Mouse (Mus musculus) kidney, embryonic 15.5 days (tissue): ENCODE results near the gene Hdac8. TPM values are rescaled to one million over a fixed set of nuclear protein-coding genes. Genes with fewer than 3 reads are reported as not detected.
A peak's percentile ranks its signal among the peaks of the same experiment; 100 is the strongest.

Experiments
- ATAC-seq: fragments of 200-750 bp; cut with Nextera tagmentation; replicated peaks from 2 replicates; pipeline ENCODE4 v1.8.0; 2017; ENCODE audit warnings: moderate TSS enrichment; ENCODE audit not compliant: low FRiP score
- H3K27ac ChIP-seq: fragments of 300-500 bp; sonication (generic); 2 replicates; pipeline ENCODE4 v1.5.1; 2015; ENCODE audit warnings: mild to moderate bottlenecking, inconsistent platforms
- H3K27me3 ChIP-seq: fragments of 300-500 bp; sonication (generic); 2 replicates; pipeline ENCODE4 v1.6.1; 2015; ENCODE audit warnings: inconsistent platforms
- H3K36me3 ChIP-seq: fragments of 300-500 bp; sonication (generic); 2 replicates; pipeline ENCODE4 v1.6.1; 2015; ENCODE audit warnings: inconsistent platforms
- H3K4me1 ChIP-seq: fragments of 300-500 bp; sonication (generic); 2 replicates; pipeline ENCODE4 v1.6.1; 2015; ENCODE audit warnings: inconsistent platforms
- H3K4me2 ChIP-seq: fragments of 300-500 bp; sonication (generic); 2 replicates; pipeline ENCODE4 v1.6.1; 2015; ENCODE audit warnings: moderate library complexity, mild to moderate bottlenecking, inconsistent platforms
- H3K4me3 ChIP-seq: fragments of 300-500 bp; sonication (generic); replicated peaks from 2 replicates; pipeline ENCODE4 v1.5.1; 2015; ENCODE audit warnings: mild to moderate bottlenecking, inconsistent platforms
- H3K9ac ChIP-seq: fragments of 300-500 bp; sonication (generic); 2 replicates; pipeline ENCODE4 v1.6.1; 2015; ENCODE audit warnings: mild to moderate bottlenecking, inconsistent platforms
- H3K9me3 ChIP-seq: fragments of 300-500 bp; sonication (generic); replicated peaks from 2 replicates; pipeline ENCODE4 v1.6.1; 2016; ENCODE audit warnings: inconsistent platforms
- WGBS: fragments of 180-500 bp; shearing (Covaris S2); methylation state at CpG from one replicate; pipeline ENCODE4 v1.1.7; 2015; ENCODE audit warnings: mixed read lengths; 5-methylcytosine and 5-hydroxymethylcytosine counted together
- polyA plus RNA-seq: library from polyadenylated mRNA; unstranded; fragments of >200 nt; fragmentation: Nextera tagmentation; extraction: Ambion mirVana; gene quantifications from 2 replicates; pipeline ENCODE4 v1.2.1, GENCODE M21; 2015

Hdac8 gene
- polyA plus RNA-seq, 1 experiment from 2014 or later: 9.6 TPM

DNA sequence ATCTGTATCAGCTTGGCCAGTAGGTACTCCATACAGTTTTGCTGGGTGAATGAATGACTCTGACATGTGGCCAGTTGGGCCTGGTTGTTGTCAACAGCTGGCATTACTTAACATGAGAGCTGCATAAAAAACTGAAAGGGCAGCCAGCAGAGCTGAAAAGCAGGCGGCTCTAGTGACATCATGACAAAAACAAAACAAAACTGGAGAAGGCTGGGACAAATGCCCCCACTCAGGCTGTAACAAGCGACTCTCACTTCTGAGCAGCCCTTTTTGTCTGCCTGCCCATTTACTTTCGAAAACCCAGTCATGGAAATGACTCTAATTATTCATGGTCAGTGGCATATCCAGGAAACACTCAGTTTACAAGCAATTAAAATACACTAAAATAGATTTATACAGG lies 185.5 kb downstream of the Hdac8 start:
- Histone ChIP-seq H3K27ac (no peak overlapping the region), H3K4me2 (no peak overlapping the region), H3K9ac (no peak overlapping the region), H3K27me3 (peaks cover 52% of the 10 kb centered on the region), H3K4me1 (no peaks in the 10 kb centered on the region), H3K9me3 (no peaks in the 10 kb centered on the region), H3K36me3 (no peaks in the 10 kb centered on the region), H3K4me3 (no peak overlapping the region)
- peak; percentile 83 for ATAC-seq
- 32% methylated on average over 3 of the region's 3 CpGs for WGBS

DNA sequence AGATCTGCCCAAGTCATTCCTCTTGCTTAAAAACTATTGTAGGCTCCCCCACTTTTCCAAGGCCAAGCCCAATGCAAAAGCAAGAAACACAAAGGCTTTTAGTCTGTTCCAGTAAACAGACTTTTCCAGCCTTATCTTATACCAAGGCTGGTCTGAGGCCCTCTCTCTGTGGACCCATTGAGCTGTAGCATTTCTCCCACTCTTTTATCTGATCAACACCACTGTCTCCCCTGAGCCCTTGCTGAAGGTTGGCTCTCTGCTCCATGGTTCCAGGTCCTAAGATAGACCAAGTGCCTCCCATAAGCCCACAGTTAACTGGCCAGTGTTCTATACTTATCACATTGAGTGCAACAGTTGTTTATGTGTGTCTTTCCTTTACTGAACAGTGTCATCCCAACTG lies 185.9 kb downstream of the Hdac8 start:
- Histone ChIP-seq H3K9ac (no peak overlapping the region), H3K4me1 (no peaks in the 10 kb centered on the region), H3K4me3 (no peak overlapping the region), H3K4me2 (no peak overlapping the region), H3K36me3 (no peaks in the 10 kb centered on the region), H3K27ac (no peak overlapping the region), H3K9me3 (no peaks in the 10 kb centered on the region), H3K27me3 (peaks cover 51% of the 10 kb centered on the region)
- no peak for ATAC-seq

DNA sequence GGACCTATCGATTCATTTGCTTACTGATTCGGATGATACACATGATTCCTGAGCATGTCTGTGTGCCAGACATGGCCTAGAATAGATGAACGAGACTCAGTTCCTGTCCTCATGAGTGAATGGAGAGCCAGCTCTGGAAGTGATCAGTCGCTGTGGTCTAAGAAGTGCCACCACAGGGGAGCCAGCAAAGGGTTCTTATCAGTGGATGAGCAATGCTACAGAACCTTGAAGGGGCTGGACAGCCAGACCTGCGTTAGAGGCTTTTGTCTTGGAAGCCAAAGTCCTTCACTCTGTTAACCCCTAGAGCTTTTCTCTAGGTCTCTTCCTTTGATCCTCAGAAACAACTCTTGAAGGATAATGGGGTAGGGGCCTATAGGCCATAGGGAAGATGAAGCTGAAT lies 186.4 kb downstream of the Hdac8 start:
- Histone ChIP-seq H3K9me3 (no peaks in the 10 kb centered on the region), H3K4me3 (no peak overlapping the region), H3K27me3 (peaks cover 47% of the 10 kb centered on the region), H3K36me3 (no peaks in the 10 kb centered on the region), H3K4me1 (no peaks in the 10 kb centered on the region), H3K4me2 (no peak overlapping the region), H3K27ac (no peak overlapping the region), H3K9ac (no peak overlapping the region)
- WGBS: 87% methylated on average over 5 of the region's 5 CpGs
- ATAC-seq: no peak

- H3K4me2 ChIP-seq: no peak overlapping the region
- H3K4me1 ChIP-seq: no peaks in the 10 kb centered on the region
- ATAC-seq: no peak
- 69% methylated on average over 3 of the region's 3 CpGs for WGBS
- no peaks in the 10 kb centered on the region for H3K9me3 ChIP-seq
- no peak overlapping the region for H3K4me3 ChIP-seq
- H3K36me3 ChIP-seq: no peaks in the 10 kb centered on the region
- no peak overlapping the region for H3K9ac ChIP-seq
- H3K27ac ChIP-seq: no peak overlapping the region
- H3K27me3 ChIP-seq: peaks cover 66% of the 10 kb centered on the region
Measured at GRCm38 (mm10) chrX:102311119-102311518, 194.0 kb downstream of the Hdac8 start.

- H3K4me3 ChIP-seq: no peak overlapping the region
- no peaks in the 10 kb centered on the region for H3K36me3 ChIP-seq
- no peak for ATAC-seq
- 0 out of 2 replicates have a peak, but pooled peaks cover 1% of the 10 kb centered on the region for H3K4me1 ChIP-seq
- H3K4me2 ChIP-seq: no peak overlapping the region
- H3K9ac ChIP-seq: no peak overlapping the region
- WGBS: 58% methylated on average over 5 of the region's 5 CpGs
- no peaks in the 10 kb centered on the region for H3K9me3 ChIP-seq
- H3K27ac ChIP-seq: no peak overlapping the region
- H3K27me3 ChIP-seq: peaks cover 85% of the 10 kb centered on the region
Measured at GRCm38 (mm10) chrX:102307511-102307910, 197.6 kb downstream of the Hdac8 start.

DNA sequence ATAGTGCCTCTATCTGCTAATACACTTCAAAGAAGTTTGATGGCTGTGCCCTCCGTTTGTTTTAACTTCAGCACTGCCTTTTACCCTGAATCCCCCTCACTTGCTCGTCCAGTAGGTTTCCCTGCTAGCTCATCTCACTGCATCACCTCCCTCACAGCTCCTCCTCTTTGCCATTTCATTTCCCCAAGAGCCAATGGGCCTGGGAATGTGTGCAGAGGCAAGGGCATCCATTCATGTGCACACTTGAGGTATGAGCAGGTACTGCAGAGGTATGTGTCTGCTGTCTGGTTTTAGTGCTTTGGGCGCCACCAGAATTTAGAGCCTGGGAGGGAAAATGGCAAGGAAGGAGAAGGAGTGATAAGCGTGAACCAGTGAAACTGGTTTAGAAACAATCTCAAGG lies 199.4 kb downstream of the Hdac8 start:
- Histone ChIP-seq H3K4me2 (no peak overlapping the region), H3K27ac (no peak overlapping the region), H3K9me3 (no peaks in the 10 kb centered on the region), H3K36me3 (no peaks in the 10 kb centered on the region), H3K4me3 (no peak overlapping the region), H3K9ac (no peak overlapping the region), H3K27me3 (peaks cover 77% of the 10 kb centered on the region), H3K4me1 (0 out of 2 replicates have a peak, but pooled peaks cover 4% of the 10 kb centered on the region)
- 61% methylated on average over 4 of the region's 4 CpGs for WGBS
- ATAC-seq: no peak

DNA sequence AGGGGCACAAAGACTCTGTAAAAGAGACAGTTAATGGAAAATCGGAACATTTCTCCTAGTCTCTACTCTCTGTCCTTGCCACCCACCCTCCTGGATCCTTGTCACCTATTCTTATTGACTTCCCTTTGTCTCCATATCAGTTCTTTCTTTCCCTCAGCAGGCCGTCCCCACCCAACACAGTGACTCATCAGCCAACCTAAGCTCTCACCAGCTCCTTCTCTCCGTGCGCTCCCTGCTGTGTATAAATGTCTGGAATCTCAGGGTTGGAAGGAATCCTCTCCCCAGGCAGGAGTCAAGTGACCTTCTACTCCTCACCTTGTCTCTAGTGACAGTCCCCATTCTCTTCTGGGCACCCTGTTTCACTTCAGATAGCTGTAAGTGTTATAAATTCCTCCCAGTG lies 200.2 kb downstream of the Hdac8 start:
- no peak overlapping the region for H3K27ac ChIP-seq
- no peak overlapping the region for H3K9ac ChIP-seq
- no peak overlapping the region for H3K4me2 ChIP-seq
- 0 out of 2 replicates have a peak, but pooled peaks cover 4% of the 10 kb centered on the region for H3K4me1 ChIP-seq
- no peaks in the 10 kb centered on the region for H3K9me3 ChIP-seq
- no peak overlapping the region for H3K4me3 ChIP-seq
- H3K36me3 ChIP-seq: no peaks in the 10 kb centered on the region
- 76% methylated on average over 4 of the region's 4 CpGs for WGBS
- H3K27me3 ChIP-seq: peaks cover 71% of the 10 kb centered on the region
- ATAC-seq: no peak

DNA sequence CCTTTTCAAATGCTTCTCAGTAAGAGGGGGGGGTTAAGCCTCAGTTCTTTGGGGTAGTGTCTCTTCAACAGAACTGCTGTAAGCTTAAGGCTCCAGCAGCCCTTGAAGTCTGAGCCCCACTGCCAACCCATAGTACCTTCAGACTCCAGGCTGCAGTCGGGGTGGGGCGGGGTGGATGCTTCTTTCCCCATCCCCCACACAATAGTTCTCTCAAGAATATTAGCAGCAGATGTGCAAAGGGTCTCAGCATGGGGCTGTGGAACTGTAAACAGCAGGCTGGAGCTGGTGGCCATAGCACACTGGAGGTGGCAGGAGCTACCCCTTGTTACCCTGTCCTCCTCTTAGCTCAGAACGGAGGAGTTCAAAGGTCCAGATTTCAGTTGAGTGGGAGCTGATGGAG lies 202.7 kb downstream of the Hdac8 start:
- Histone ChIP-seq H3K9ac (no peak overlapping the region), H3K9me3 (no peaks in the 10 kb centered on the region), H3K4me2 (no peak overlapping the region), H3K4me3 (no peak overlapping the region), H3K27ac (no peak overlapping the region), H3K27me3 (peaks cover 56% of the 10 kb centered on the region), H3K36me3 (no peaks in the 10 kb centered on the region), H3K4me1 (0 out of 2 replicates have a peak, but pooled peaks cover 4% of the 10 kb centered on the region)
- whole genome bisulfite sequencing: 46% methylated on average over 3 of the region's 3 CpGs
- ATAC-seq: no peak

DNA sequence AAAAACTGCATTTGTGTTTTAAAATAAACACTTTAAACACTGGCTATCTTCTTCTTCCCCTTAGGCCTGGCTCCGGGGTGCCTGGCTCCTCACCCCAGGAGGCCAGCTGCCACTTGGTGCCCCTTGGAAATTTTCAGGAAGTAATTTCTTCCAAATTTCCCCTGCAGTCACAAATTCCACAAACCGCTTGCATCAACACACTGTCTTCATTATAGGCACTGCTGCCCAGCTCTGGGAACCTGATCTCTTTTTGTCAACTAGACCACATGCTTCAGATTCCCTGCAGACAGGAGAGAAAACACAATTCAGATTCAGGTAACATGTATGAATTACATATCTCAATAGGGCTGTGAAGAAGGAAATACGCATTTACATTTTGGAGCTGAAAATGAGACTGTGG lies 220.3 kb downstream of the Hdac8 start:
- no peak for ATAC-seq
- Histone ChIP-seq H3K27ac (no peak overlapping the region), H3K4me2 (no peak overlapping the region), H3K9ac (no peak overlapping the region), H3K4me3 (no peak overlapping the region), H3K36me3 (no peaks in the 10 kb centered on the region), H3K9me3 (no peaks in the 10 kb centered on the region), H3K27me3 (peaks cover 26% of the 10 kb centered on the region), H3K4me1 (no peaks in the 10 kb centered on the region)
- WGBS: 69% methylated on average over 3 of the region's 3 CpGs

DNA sequence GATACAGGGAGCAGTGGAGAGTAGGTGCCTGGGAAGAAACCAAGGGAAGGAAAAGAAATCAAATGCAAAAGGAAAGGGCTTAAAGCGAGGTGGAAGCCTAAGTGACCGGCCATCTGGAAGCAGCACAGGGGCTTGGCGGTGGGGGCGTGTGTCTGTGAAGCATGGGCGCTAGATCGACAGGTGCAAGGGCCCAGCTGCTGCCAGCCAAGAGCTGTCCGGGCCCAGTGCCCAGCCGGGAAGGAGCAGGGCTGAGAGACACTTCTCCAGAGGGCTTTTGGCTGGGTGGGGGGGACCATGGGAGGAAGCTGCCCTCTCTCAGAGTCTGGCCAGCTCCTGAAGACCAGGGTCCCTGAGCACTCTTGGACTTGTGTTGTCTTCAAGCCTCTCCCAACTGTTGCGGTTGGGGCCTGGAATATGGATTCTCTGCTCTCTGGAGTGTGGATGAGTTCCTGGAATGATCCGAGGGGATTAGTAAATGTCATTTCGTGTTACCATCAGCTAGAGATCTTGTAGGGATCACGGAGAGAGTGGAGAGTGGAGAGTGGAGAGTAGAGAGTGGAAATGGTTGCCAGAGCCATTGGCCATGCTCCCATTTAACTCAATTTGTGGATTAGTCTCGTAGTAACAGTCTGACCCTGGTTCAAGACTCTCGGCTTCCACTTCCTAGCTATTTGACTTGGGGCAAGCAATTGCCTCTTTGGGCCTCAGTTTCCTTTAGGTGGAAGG lies 242.4 kb downstream of the Hdac8 start:
- Histone ChIP-seq H3K27ac (no peak overlapping the region), H3K36me3 (no peaks in the 10 kb centered on the region), H3K9ac (no peak overlapping the region), H3K27me3 (peaks cover 47% of the 10 kb centered on the region), H3K9me3 (no peaks in the 10 kb centered on the region), H3K4me3 (no peak overlapping the region), H3K4me2 (no peak overlapping the region), H3K4me1 (no peaks in the 10 kb centered on the region)
- no peak for ATAC-seq
- WGBS: 81% methylated on average over 14 of the region's 14 CpGs

- 90% methylated on average over 4 of the region's 4 CpGs for WGBS
- H3K9ac ChIP-seq: no peak overlapping the region
- peaks cover 43% of the 10 kb centered on the region for H3K27me3 ChIP-seq
- H3K9me3 ChIP-seq: no peaks in the 10 kb centered on the region
- no peak overlapping the region for H3K4me3 ChIP-seq
- H3K4me1 ChIP-seq: no peaks in the 10 kb centered on the region
- no peaks in the 10 kb centered on the region for H3K36me3 ChIP-seq
- ATAC-seq: no peak
- H3K27ac ChIP-seq: no peak overlapping the region
- H3K4me2 ChIP-seq: no peak overlapping the region
Measured at GRCm38 (mm10) chrX:102259772-102260171, 245.4 kb downstream of the Hdac8 start.

DNA sequence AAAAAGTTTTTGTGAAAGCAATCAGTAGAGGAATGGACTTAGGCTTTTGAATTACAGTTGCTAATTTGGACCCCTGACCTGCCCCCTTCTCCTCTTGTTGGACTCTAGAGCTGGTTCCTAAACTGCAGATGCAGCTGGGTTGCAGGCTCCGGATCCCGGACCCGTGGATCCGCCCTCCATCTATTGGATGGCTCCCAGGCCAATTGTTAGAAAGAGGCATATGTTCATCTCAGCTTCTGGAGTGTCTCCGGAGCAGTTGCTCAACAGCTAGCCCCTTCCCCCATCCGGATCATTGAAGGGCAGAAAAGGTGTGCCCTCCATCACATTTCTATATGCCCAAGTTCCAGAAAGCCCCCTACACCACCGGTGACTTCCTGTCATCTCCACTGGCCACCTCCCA lies 251.3 kb downstream of the Hdac8 start:
- Histone ChIP-seq H3K27ac (no peak overlapping the region), H3K4me2 (peak overlapping the region; percentile 89), H3K9me3 (no peaks in the 10 kb centered on the region), H3K27me3 (peaks cover 53% of the 10 kb centered on the region), H3K9ac (no peak overlapping the region), H3K36me3 (no peaks in the 10 kb centered on the region), H3K4me1 (peaks cover 6% of the 10 kb centered on the region), H3K4me3 (peak overlapping the region; percentile 24)
- WGBS: 15% methylated on average over 7 of the region's 7 CpGs
- ATAC-seq: no peak
